Mouse (Mus musculus) limb, embryonic 14.5 days (tissue): ENCODE results near the gene Cxcl14. TPM values are rescaled to one million over a fixed set of nuclear protein-coding genes. Genes with fewer than 3 reads are reported as not detected.

Experiments used
- ATAC-seq: fragments of 200-750 bp; cut with Nextera tagmentation; 2 replicates; pipeline ENCODE4 v1.8.0; 2017; ENCODE audit warnings: low read depth, moderate number of reproducible peaks, moderate TSS enrichment; ENCODE audit not compliant: low FRiP score
- DNase-seq: peaks from one replicate; pipeline ENCODE4 v3.0.0-alpha.2; 2015; ENCODE audit warnings: low spot score
- H3K27ac ChIP-seq: fragments of 300-500 bp; sonication (generic); replicated peaks from 2 replicates; pipeline ENCODE4 v1.5.1; 2014; ENCODE audit warnings: low read depth, mild to moderate bottlenecking, low read length, moderate library complexity, mixed read lengths
- H3K27me3 ChIP-seq: fragments of 300-500 bp; sonication (generic); 2 replicates; pipeline ENCODE4 v1.6.1; 2014; ENCODE audit warnings: low read length, mixed read lengths; ENCODE audit not compliant: control insufficient read depth, insufficient read depth
- H3K36me3 ChIP-seq: fragments of 300-500 bp; sonication (generic); 2 replicates; pipeline ENCODE4 v1.6.1; 2014; ENCODE audit warnings: mild to moderate bottlenecking, low read length, moderate library complexity, mixed read lengths; ENCODE audit not compliant: control insufficient read depth, insufficient read depth
- H3K4me1 ChIP-seq: fragments of 300-500 bp; sonication (generic); 2 replicates; pipeline ENCODE4 v1.6.1; 2014; ENCODE audit warnings: antibody characterized with exemption, low read length, mixed read lengths; ENCODE audit not compliant: control insufficient read depth, insufficient read depth
- H3K4me2 ChIP-seq: fragments of 300-500 bp; sonication (generic); replicated peaks from 2 replicates; pipeline ENCODE4 v1.6.1; 2014; ENCODE audit warnings: low read depth, mild to moderate bottlenecking, low read length, moderate library complexity; ENCODE audit not compliant: severe bottlenecking
- H3K4me3 ChIP-seq: fragments of 300-500 bp; sonication (generic); replicated peaks from 2 replicates; pipeline ENCODE4 v1.5.1; 2014; ENCODE audit warnings: low read length
- H3K9ac ChIP-seq: fragments of 300-500 bp; sonication (generic); 2 replicates; pipeline ENCODE4 v1.6.1; 2014; ENCODE audit warnings: mild to moderate bottlenecking, low read depth, low read length, moderate library complexity; ENCODE audit not compliant: severe bottlenecking
- H3K9me3 ChIP-seq: fragments of 300-500 bp; sonication (generic); 2 replicates; pipeline ENCODE4 v1.6.1; 2016; ENCODE audit warnings: low read length; ENCODE audit not compliant: control insufficient read depth
- POLR2A ChIP-seq: fragments of 200-500 bp; IDR thresholded peaks from 2 replicates; pipeline ENCODE4 v1.8.0; 2012; ENCODE audit warnings: inconsistent platforms, mild to moderate bottlenecking, moderate library complexity, borderline replicate concordance; ENCODE audit not compliant: insufficient read depth, insufficient read length; ENCODE audit errors: extremely low read depth
- WGBS: fragments of 180-500 bp; shearing (Covaris S2); extraction: QIAGEN DNeasy Blood & Tissue Kit; methylation state at CpG from one replicate; pipeline ENCODE4 v1.1.7; 2014; 5-methylcytosine and 5-hydroxymethylcytosine counted together
- polyA plus RNA-seq, 2 experiments: library from polyadenylated mRNA; depleted of rRNA in 1 of 2; stranded (reverse) in 1 of 2; unstranded in 1 of 2; fragments of >200 nt; fragmentation: Nextera tagmentation in 1 of 2; extraction: Ambion mirVana in 1 of 2; gene quantifications; 2 replicates each; pipeline versions ENCODE4 v1.2.1 to v1.2.3; 2012 to 2014

Cxcl14 gene
- polyA plus RNA-seq, 2 experiments = 443 to 474 TPM

- DNase-seq (no peak), ATAC-seq (no peak)
- Histone ChIP-seq H3K4me3 (no peak overlapping the region), H3K4me2 (no peak overlapping the region), H3K9ac (no peak overlapping the region), H3K27me3 (no peaks in the 10 kb centered on the region), H3K4me1 (no peaks in the 10 kb centered on the region), H3K27ac (no peak overlapping the region), H3K9me3 (no peaks in the 10 kb centered on the region), H3K36me3 (no peaks in the 10 kb centered on the region)
- 79% methylated on average over 6 of the region's 6 CpGs for WGBS
- TF ChIP-seq POLR2A = no peak
Measured at GRCm38 (mm10) chr13:56280356-56280755, 16.0 kb downstream of the Cxcl14 start.

DNA sequence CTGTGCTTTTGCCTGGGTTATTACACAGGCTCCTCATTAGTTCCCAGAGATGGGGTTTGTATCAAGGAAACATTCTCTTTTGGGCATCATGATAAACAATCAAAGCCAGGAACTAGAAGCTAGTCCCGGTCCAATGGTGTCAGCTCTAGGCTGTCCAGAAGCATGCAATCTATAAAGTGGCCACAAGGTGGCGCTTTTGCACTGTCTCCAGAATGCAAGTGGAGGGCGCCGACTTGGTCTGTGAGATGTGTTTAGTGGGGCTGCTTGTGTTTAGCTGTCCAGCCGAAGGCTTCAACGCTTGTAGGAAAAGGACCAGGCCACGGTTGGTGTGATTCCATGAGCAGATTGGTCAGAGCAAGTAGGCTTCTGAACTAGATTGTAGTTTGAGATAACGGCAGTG lies 16.9 kb downstream of the Cxcl14 start:
- WGBS = 12% methylated on average over 8 of the region's 8 CpGs

DNA sequence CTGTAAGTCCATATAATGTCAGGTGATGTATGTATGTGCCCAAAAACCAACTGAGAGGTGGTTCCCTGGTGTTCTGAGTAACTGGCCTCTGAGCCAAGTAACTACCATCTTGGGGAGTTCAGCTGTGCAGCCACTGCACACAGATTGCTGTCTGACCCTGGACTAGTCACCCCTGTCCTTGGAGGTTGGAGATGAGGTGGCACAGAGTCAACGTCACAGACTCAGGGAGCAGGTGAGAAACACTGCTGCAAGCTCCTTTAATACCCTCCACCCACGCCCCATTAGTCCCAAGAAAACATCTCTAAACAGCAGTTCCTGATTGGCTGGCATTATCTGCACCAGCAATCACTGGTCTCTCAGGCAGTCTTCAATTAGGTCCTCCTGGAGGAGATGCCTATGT lies 21.2 kb downstream of the Cxcl14 start:
- DNase-seq (no peak), ATAC-seq (no peak)
- Histone ChIP-seq H3K4me2 (no peak overlapping the region), H3K4me3 (no peak overlapping the region), H3K27ac (no peak overlapping the region), H3K27me3 (no peaks in the 10 kb centered on the region), H3K4me1 (no peaks in the 10 kb centered on the region), H3K9ac (no peak overlapping the region), H3K36me3 (no peaks in the 10 kb centered on the region), H3K9me3 (peaks cover 9% of the 10 kb centered on the region; the same call in 1 of the 2 replicates)
- 52% methylated on average over 2 of the region's 2 CpGs for WGBS
- no peak for TF ChIP-seq POLR2A

More for the DNA sequence above, 16.9 kb downstream of the Cxcl14 start:
- no peaks in the 10 kb centered on the region for H3K4me1 ChIP-seq
- H3K9me3 ChIP-seq = no peaks in the 10 kb centered on the region
- H3K27ac ChIP-seq = no peak overlapping the region
- DNase-seq = peak; percentile 90
- ATAC-seq = peak; percentile 83
- H3K4me2 ChIP-seq = no peak overlapping the region
- peak; percentile 19; the same call in 1 of the 2 replicates for TF ChIP-seq POLR2A
- H3K36me3 ChIP-seq = no peaks in the 10 kb centered on the region
- no peak overlapping the region for H3K4me3 ChIP-seq
- no peak overlapping the region for H3K9ac ChIP-seq
- H3K27me3 ChIP-seq = no peaks in the 10 kb centered on the region

GRCm38 (mm10) chr13:56270124-56270523 lies 26.2 kb downstream of the Cxcl14 start:
- H3K36me3 ChIP-seq = no peaks in the 10 kb centered on the region
- H3K4me1 ChIP-seq = no peaks in the 10 kb centered on the region
- no peak overlapping the region for H3K4me2 ChIP-seq
- WGBS = 57% methylated on average over 13 of the region's 13 CpGs
- peaks cover 9% of the 10 kb centered on the region; the same call in 1 of the 2 replicates for H3K9me3 ChIP-seq
- TF ChIP-seq POLR2A = no peak
- H3K27me3 ChIP-seq = no peaks in the 10 kb centered on the region
- no peak overlapping the region for H3K27ac ChIP-seq
- DNase-seq (no peak), ATAC-seq (no peak)
- no peak overlapping the region for H3K9ac ChIP-seq
- no peak overlapping the region for H3K4me3 ChIP-seq

GRCm38 (mm10) chr13:56267396-56267795 lies 29.0 kb downstream of the Cxcl14 start:
- H3K4me3 ChIP-seq = no peak overlapping the region
- no peaks in the 10 kb centered on the region for H3K4me1 ChIP-seq
- WGBS = 77% methylated on average over 4 of the region's 4 CpGs
- no peak for TF ChIP-seq POLR2A
- H3K27ac ChIP-seq = no peak overlapping the region
- H3K27me3 ChIP-seq = peaks cover under 1% of the 10 kb centered on the region; the same call in 1 of the 2 replicates
- H3K9me3 ChIP-seq = peaks cover 9% of the 10 kb centered on the region; the same call in 1 of the 2 replicates
- DNase-seq = no peak
- no peak overlapping the region for H3K4me2 ChIP-seq
- no peak overlapping the region for H3K9ac ChIP-seq
- H3K36me3 ChIP-seq = no peaks in the 10 kb centered on the region
- ATAC-seq = no peak

DNA sequence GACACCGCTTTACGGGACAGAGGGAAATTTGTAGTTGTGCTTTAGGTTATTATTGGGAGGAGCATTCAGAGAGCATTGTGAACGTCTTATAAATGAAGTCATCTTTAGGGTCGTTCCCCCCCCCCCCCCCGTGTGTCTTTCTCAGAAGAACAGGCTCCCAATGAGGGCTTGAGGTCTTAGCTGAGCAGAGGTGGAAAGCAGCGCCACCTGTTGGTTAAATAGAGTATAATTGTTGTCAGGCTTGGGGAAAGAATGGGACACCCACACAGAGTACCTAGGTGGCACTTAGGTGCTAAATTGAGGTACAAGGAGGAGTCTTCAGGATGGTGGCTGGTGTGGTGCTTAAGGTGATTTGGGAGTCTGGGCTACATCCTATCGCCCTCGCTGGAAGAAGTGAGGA lies 29.9 kb downstream of the Cxcl14 start:
- WGBS = 34% methylated on average over 8 of the region's 8 CpGs
- H3K9me3 ChIP-seq = peaks cover 3% of the 10 kb centered on the region; the same call in 1 of the 2 replicates
- H3K4me3 ChIP-seq = no peak overlapping the region
- no peak overlapping the region for H3K4me2 ChIP-seq
- no peak overlapping the region for H3K9ac ChIP-seq
- H3K4me1 ChIP-seq = no peaks in the 10 kb centered on the region
- H3K27me3 ChIP-seq = peaks cover 10% of the 10 kb centered on the region
- TF ChIP-seq POLR2A = no peak
- DNase-seq (peak; percentile 63), ATAC-seq (no peak)
- no peaks in the 10 kb centered on the region for H3K36me3 ChIP-seq
- H3K27ac ChIP-seq = no peak overlapping the region
